Mouse (Mus musculus) liver, adult (tissue): ENCODE data around the gene BC048403.

ENCODE experiments used
- GATA4 ChIP-seq: IDR thresholded peaks from 2 replicates; pipeline ENCODE4 v1.6.1; 2014; ENCODE audit warnings: mild to moderate bottlenecking, low read length; ENCODE audit not compliant: insufficient replicate concordance

BC048403 gene

DNA sequence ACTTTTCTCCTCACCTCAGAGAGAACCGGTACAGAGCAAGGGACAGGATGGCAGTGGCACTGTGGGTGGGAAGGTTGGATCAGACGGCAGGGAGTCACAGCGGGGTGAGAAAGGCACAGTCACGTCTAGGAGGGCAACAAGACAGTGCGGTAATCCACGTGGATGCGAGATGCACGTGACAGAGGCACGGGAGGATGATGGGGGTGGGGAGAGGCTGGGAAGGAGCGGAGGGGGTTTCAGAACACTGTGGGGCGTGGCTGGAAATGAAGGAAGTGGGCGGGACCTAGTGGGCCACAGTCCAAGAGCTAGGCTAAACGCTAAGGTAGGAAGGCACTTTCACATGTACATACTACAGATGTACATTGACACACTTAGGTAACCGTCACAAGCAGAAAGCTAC is 41.4 kb downstream of the BC048403 start:
- TF ChIP-seq GATA4, result no peak

DNA sequence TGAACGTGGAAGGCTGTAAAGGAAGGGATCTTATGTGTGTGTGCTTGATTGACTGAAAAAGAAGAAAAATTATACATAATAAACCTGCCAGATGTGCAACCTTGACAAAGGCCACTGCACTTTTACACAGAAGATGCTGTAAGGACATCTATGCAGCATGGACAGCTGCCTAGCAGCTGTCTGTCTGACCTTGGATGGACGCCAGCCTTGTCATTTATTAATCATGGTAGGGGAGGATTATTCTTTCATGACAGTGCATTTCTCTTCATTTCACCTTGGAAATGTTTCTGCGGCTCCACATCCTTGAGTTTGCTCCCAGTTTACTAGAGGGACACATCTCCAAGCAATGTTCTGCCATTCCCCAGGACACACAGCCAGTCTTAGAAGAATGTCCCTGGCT is 48.8 kb downstream of the BC048403 start:
- no peak for TF ChIP-seq GATA4

DNA sequence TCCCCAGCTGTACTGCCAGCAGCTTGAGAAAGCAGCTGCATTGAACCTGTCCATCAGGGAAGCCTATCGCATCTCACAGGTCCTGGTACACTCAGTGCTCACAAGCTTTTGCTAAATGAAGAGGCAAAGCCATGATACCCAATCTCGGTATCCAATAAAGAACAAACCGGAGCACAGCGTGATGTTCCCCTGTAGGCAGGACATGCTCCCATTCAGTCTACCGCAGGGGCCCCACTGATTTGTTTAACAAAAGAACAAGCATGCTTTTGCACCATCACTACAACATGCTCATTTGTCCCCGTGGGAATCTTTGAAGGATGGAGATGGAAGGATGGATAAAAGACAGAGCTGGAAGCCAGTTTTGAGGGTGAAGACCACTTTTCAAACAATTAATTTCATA is 50.3 kb downstream of the BC048403 start:
- no peak for TF ChIP-seq GATA4

DNA sequence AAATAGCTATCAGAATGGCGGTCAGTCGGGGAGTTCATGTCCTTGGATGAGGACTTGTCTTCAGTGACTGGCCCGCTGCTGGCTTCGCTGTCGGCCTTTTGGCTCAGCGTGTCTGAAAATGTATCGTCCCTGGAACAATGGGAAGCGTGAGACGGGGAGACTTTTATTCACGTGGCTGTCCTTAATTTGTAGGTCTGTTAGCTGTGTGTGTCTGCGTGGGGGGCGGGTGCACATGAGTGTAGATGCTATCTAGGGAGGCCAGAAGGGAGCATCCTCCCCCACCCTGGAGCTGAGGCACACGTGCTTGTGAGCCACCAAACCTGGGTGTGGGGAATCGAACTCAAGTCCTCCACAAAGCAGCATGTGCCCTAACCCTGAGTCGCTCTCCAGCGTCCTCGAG is 52.9 kb downstream of the BC048403 start:
- TF ChIP-seq GATA4, result no peak

DNA sequence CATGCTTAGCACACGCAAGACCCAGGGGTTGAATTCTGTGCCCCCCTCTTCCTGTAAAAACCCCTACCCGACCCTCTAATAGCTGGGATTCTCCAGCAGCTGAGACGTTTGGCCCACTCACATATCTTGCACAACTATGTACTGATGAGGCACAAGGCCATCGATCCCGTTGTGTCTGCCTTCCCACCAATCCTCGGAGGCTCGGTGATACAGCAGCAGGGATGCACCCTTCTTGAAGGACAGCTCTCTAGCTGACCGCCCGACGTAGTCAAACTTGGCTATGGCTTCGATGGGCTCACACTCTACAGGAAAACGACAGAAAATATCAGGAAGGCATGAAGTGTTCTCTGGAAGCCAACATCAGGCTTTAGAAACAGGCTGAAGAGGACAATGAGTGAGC is 54.7 kb downstream of the BC048403 start:
- TF ChIP-seq GATA4, result no peak

DNA sequence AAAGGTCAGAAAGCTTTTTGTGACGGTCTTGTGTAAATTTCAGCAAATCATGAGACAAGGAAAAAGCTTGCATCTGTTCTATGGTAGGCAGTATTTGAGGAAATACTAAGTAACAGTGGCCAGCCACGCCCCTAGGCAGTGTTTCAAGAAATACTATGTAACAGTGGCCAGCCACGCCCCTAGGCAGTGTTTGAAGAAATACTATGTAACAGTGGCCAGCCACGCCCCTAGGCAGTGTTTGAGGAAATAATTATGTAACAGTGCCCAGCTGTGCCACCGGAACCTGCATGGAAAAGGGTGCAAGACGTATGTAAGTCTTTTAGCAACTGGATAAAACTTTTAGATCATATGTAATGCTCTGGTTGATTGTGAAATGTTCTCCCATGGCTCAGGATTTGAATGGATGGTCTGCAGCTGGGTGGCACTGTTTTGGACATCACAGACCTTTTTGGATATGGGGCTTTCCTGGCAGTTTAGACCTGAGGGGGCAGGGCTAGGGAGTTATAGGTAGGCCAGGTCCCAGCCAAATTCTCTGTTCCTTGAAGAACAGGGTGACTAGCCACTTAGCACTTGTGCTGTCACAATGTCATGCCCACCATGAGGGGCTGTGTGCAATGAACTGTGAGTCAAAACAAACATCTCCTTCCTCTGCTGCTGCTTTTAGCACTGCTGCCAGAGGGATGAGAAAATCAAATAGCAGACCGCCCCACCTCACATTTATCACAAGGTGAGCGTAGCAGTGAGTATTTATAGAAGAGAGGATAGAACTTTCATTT is 56.5 kb downstream of the BC048403 start:
- no peak for TF ChIP-seq GATA4

DNA sequence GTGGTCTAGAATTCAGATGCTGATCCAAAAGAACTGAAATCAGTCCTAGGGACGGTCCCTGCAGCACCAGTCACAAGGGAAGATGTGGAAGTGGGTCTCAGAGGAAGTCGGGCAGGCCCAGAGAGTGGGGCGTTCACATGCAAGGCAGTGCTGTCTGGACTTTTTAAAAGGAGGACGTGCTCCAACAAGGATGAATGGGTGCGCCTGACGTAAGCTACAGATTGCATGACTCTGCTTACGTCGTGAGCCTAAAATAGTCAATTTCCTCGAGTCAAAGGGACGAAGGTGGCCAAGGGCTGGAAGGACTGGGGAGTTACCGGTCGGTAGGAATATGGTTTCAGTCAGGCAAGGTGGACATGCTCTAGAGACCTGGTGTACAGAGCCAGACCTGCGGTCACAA is 60.3 kb downstream of the BC048403 start:
- no peak for TF ChIP-seq GATA4
